8 mouse cellular contexts compared by ENCODE assay signal in genomic region chr12:105784196-105784999, GRCm38 (mm10). TPM values are rescaled to one million over a fixed set of nuclear protein-coding genes. Genes with fewer than 3 reads are reported as not detected.
DNase-seq lines count a peak whose midpoint lies in the region; ATAC-seq and TF ChIP-seq lines count a peak whose summit lies in the region.

TSS of gene Papola (plus strand) at chr12:105784694.

- DNase-seq in c-Kit-positive CD71-positive TER-119-positive erythroid progenitor cells, embryonic 14.5 days (ENCODE audit: low spot score), result peak; percentile 83
- DNase-seq in heart, postnatal 0 days (ENCODE audit: low spot score), result peak; percentile 91
- peak; percentile 91 to 95 for DNase-seq in kidney, postnatal 4 days

- no peaks in the 10 kb centered on the region for H3K27me3 ChIP-seq in E14TG2a.4 (ENCODE audit: insufficient read depth, low read length)
- H3K27me3 ChIP-seq in forebrain, embryonic 12.5 days, result no peaks in the 10 kb centered on the region
- H3K27me3 ChIP-seq in heart, postnatal 0 days (ENCODE audit: control insufficient read depth, insufficient read depth, low read length), result no peaks in the 10 kb centered on the region
- no peaks in the 10 kb centered on the region for H3K27me3 ChIP-seq in liver, embryonic 16.5 days (ENCODE audit: control insufficient read depth, insufficient read depth, low read depth, low read length)
- H3K27me3 ChIP-seq in neural tube, embryonic 13.5 days, result no peaks in the 10 kb centered on the region
- H3K27me3 ChIP-seq in testis, adult 2 months (ENCODE audit: control insufficient read depth, insufficient read depth, low read length), result no peaks in the 10 kb centered on the region

- H3K4me1 ChIP-seq in E14TG2a.4 (replicated peaks; ENCODE audit: low read depth, low read length), result peaks cover 57% of the 10 kb centered on the region
- H3K4me1 ChIP-seq in forebrain, embryonic 12.5 days, result peaks cover 22% of the 10 kb centered on the region
- peaks cover 11% of the 10 kb centered on the region; the same call in 1 of the 2 replicates for H3K4me1 ChIP-seq in heart, postnatal 0 days (ENCODE audit: control insufficient read depth, insufficient read depth)
- peaks cover 27% of the 10 kb centered on the region for H3K4me1 ChIP-seq in liver, embryonic 16.5 days (ENCODE audit: control insufficient read depth, low read depth, low read length)
- H3K4me1 ChIP-seq in neural tube, embryonic 13.5 days (replicated peaks), result peaks cover 20% of the 10 kb centered on the region
- H3K4me1 ChIP-seq in testis, adult 2 months (ENCODE audit: control insufficient read depth, insufficient read depth, low read length), result peaks cover 8% of the 10 kb centered on the region

- peak within 1 kb of the TSS; percentile 87 for H3K4me2 ChIP-seq in forebrain, embryonic 12.5 days
- peak within 1 kb of the TSS; percentile 72 for H3K4me2 ChIP-seq in heart, postnatal 0 days (ENCODE audit: low read depth, low read length)
- peak within 1 kb of the TSS; percentile 83 for H3K4me2 ChIP-seq in liver, embryonic 16.5 days (ENCODE audit: low read depth, low read length)
- peak within 1 kb of the TSS; percentile 92 for H3K4me2 ChIP-seq in neural tube, embryonic 13.5 days

- peak within 1 kb of the TSS; percentile 91 for H3K4me3 ChIP-seq in E14TG2a.4 (replicated peaks; ENCODE audit: low read length)
- H3K4me3 ChIP-seq in forebrain, embryonic 12.5 days (replicated peaks), result peak within 1 kb of the TSS; percentile 96
- H3K4me3 ChIP-seq in heart, postnatal 0 days (ENCODE audit: low read depth, low read length), result peak within 1 kb of the TSS; percentile 100
- H3K4me3 ChIP-seq in liver, embryonic 16.5 days (ENCODE audit: low read depth, low read length), result peak within 1 kb of the TSS; percentile 94
- H3K4me3 ChIP-seq in neural tube, embryonic 13.5 days, result peak within 1 kb of the TSS; percentile 84
- peak within 1 kb of the TSS; percentile 100 for H3K4me3 ChIP-seq in testis, adult 2 months (ENCODE audit: control insufficient read depth, low read depth, low read length)

- peak within 1 kb of the TSS; percentile 96 for H3K27ac ChIP-seq in forebrain, embryonic 12.5 days
- H3K27ac ChIP-seq in heart, postnatal 0 days (ENCODE audit: low read depth), result peak within 1 kb of the TSS; percentile 100
- H3K27ac ChIP-seq in liver, embryonic 16.5 days (ENCODE audit: low read length), result peak within 1 kb of the TSS; percentile 96
- peak within 1 kb of the TSS; percentile 98 for H3K27ac ChIP-seq in neural tube, embryonic 13.5 days (replicated peaks)
- H3K27ac ChIP-seq in testis, adult 2 months (ENCODE audit: control insufficient read depth, insufficient read depth, low read depth, low read length), result peak within 1 kb of the TSS; percentile 98

- H3K9ac ChIP-seq in forebrain, embryonic 12.5 days, result peak within 1 kb of the TSS; percentile 89
- H3K9ac ChIP-seq in heart, postnatal 0 days (replicated peaks; ENCODE audit: low read depth, low read length), result peak within 1 kb of the TSS; percentile 98
- peak within 1 kb of the TSS; percentile 93 for H3K9ac ChIP-seq in liver, embryonic 16.5 days (ENCODE audit: low read depth, low read length)
- H3K9ac ChIP-seq in neural tube, embryonic 13.5 days, result peak within 1 kb of the TSS; percentile 94

- H3K9me3 ChIP-seq in E14TG2a.4 (ENCODE audit: low read length), result no peaks in the 10 kb centered on the region
- H3K9me3 ChIP-seq in forebrain, embryonic 12.5 days, result no peaks in the 10 kb centered on the region
- no peaks in the 10 kb centered on the region for H3K9me3 ChIP-seq in heart, postnatal 0 days (replicated peaks; ENCODE audit: control insufficient read depth, low read length)
- H3K9me3 ChIP-seq in liver, embryonic 16.5 days (replicated peaks; ENCODE audit: control insufficient read depth, low read length), result no peaks in the 10 kb centered on the region
- H3K9me3 ChIP-seq in neural tube, embryonic 13.5 days, result no peaks in the 10 kb centered on the region

- ATAC-seq in forebrain, embryonic 12.5 days (ENCODE audit: low FRiP score), result peak; percentile 95
- peak; percentile 90 for ATAC-seq in heart, postnatal 0 days (ENCODE audit: insufficient read depth, low read depth)
- ATAC-seq in liver, embryonic 16.5 days (ENCODE audit: low read depth), result peak; percentile 89
- peak; percentile 94 for ATAC-seq in neural tube, embryonic 13.5 days (ENCODE audit: low read depth)

- TF ChIP-seq CTCF in E14TG2a.4 (conservative IDR thresholded peaks at IDR 0.05; ENCODE audit: low read length), result no peak
- TF ChIP-seq CTCF in heart, postnatal 0 days (IDR thresholded peaks at IDR 0.05; ENCODE audit: low read depth), result no peak
- no peak for TF ChIP-seq CTCF in testis, adult 2 months (IDR thresholded peaks at IDR 0.05; ENCODE audit: control insufficient read depth, insufficient read depth, insufficient replicate concordance, low read depth, low read length)

- peaks cover 21% of the 10 kb centered on the region for H3K36me3 ChIP-seq in E14TG2a.4 (ENCODE audit: insufficient read depth, low read length)
- peaks cover 3% of the 10 kb centered on the region for H3K36me3 ChIP-seq in forebrain, embryonic 12.5 days (replicated peaks)
- H3K36me3 ChIP-seq in heart, postnatal 0 days (replicated peaks; ENCODE audit: control insufficient read depth, insufficient read depth, low read length), result no peaks in the 10 kb centered on the region
- H3K36me3 ChIP-seq in liver, embryonic 16.5 days (ENCODE audit: control insufficient read depth, insufficient read depth), result no peaks in the 10 kb centered on the region
- no peaks in the 10 kb centered on the region for H3K36me3 ChIP-seq in neural tube, embryonic 13.5 days
- H3K36me3 ChIP-seq in testis, adult 2 months (ENCODE audit: control insufficient read depth, insufficient read depth, low read length), result no peaks in the 10 kb centered on the region

- TF ChIP-seq POLR2A in testis, adult 2 months (IDR thresholded peaks at IDR 0.05; ENCODE audit: control insufficient read depth, low read depth, low read length), result peak; percentile 78

- no peak for TF ChIP-seq EP300 in heart, postnatal 0 days (IDR thresholded peaks at IDR 0.05; ENCODE audit: low read depth)

- WGBS in forebrain, embryonic 12.5 days, result under 1% methylated on average over 67 of the region's 85 CpGs
- WGBS in heart, postnatal 0 days, result 0% methylated on average over 75 of the region's 85 CpGs
- WGBS in liver, embryonic 16.5 days (ENCODE audit: insufficient replicate concordance), result under 1% methylated on average over 66 of the region's 85 CpGs
- WGBS in neural tube, embryonic 13.5 days, result under 1% methylated on average over 59 of the region's 85 CpGs

RNA-seq across cellular contexts. Expression of gene Papola, which starts in this region (rescaled TPM):
- polyA plus RNA-seq in forebrain, embryonic 12.5 days (2016; fragmentation: Nextera tagmentation; extraction: Ambion mirVana), result 326 and 334 TPM in 2 replicates
- 78.4 and 110 TPM in 2 replicates for total RNA-seq in heart, postnatal 0 days (2014; rRNA removed; ENCODE audit: low replicate concordance)
- 118 and 124 TPM in 2 replicates for polyA plus RNA-seq in heart, postnatal 0 days (2015; fragmentation: Nextera tagmentation; extraction: Ambion mirVana)
- 81.6 and 88.3 TPM in 2 replicates for polyA plus RNA-seq in liver, embryonic 16.5 days (2015; fragmentation: Nextera tagmentation; extraction: Ambion mirVana)
- polyA plus RNA-seq in neural tube, embryonic 13.5 days (2015; fragmentation: Nextera tagmentation; extraction: Ambion mirVana), result 183 and 212 TPM in 2 replicates
- polyA plus RNA-seq in testis, adult 2 months (2012; rRNA removed), result 70.6 and 104 TPM in 2 replicates

Comparison
In these comparisons a context has a peak if more than half of its experiments do, and no peak if none do; other contexts are left out.
1. Peak in every context shown above with its lines: DNase-seq, ATAC-seq, H3K4me3 ChIP-seq and H3K27ac ChIP-seq.